Mouse (Mus musculus): Measurements from ENCODE around the gene Gm10057.
"Not testable (repeated sequence)": the region's sequence is repeated elsewhere in the genome, so short reads cannot be mapped to it uniquely, and the experiment has no call there.

Gm10057 gene

GRCm38 (mm10) chrX:154054939-154055338 lies at the start of gene Gm10057:
Gene Gm10057 (minus strand): TSS chrX:154055039.
- DNase-seq (ENCODE audit: extremely low spot score, low spot score): not testable (repeated sequence)

GRCm38 (mm10) chrX:154033727-154034126 lies 21.1 kb downstream of the Gm10057 start, which contains the start of gene 4921511M17Rik:
Gene 4921511M17Rik (minus strand): TSS chrX:154033827.
- DNase-seq (ENCODE audit: extremely low spot score, low spot score): not testable (repeated sequence)

GRCm38 (mm10) chrX:154012540-154012939 lies 42.3 kb downstream of the Gm10057 start, which contains the start of gene Samt1:
Gene Samt1 (minus strand): TSS chrX:154012640.
- DNase-seq (ENCODE audit: extremely low spot score, low spot score): not testable (repeated sequence)

All from neural tube, embryonic 10.5 days (tissue).